Mouse (Mus musculus) naive thymus-derived CD4-positive, alpha-beta T cell, adult 5 months (primary cell): Measurements from ENCODE around the gene Slc30a6. TPM values are rescaled to one million over a fixed set of nuclear protein-coding genes. Genes with fewer than 3 reads are reported as not detected.

Source experiments
- polyA plus RNA-seq: library from polyadenylated mRNA; unstranded; fragments of 100-300 nt; shearing (Covaris generic); gene quantifications from one replicate; pipeline ENCODE4 v1.2.1, GENCODE M21; 2017

Gene Slc30a6
- polyA plus RNA-seq = 25.9 TPM

DNA sequence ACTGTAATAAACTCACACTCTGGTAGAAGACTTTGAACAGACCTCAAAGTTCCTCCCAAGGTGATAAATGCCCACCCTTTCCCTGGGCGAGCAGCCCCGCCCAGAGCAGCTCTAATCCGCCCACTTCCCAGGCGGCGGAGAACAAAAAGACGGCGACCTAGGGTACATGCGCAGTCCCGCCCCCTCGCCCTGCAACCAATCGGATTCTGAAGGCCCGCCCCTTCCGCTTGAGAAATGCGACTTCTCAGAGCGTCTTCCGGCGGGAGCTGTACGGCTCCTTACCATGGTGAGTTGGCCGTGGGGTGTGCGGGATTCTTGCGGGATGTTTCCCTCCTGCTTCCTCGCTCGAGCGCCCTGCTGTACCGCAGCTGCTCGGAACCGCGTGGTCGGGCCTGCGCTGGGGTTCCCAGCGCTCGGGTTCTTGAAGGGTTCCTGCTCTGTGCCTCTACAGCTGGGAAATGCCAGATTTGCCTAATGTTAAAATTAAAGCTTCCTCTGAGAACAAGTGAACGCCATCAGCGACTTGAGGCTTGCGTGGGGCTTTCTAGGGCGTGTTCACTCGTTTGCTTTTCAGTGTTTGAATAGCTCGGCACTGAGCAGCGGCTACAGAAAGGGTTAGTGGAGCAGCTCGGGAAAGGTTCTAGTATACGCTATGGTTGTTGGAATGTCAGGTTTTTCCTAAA is at the start of gene Slc30a6:
TSS of gene Slc30a6 (plus strand) at position 226 of the 683 bp plus-strand sequence.

DNA sequence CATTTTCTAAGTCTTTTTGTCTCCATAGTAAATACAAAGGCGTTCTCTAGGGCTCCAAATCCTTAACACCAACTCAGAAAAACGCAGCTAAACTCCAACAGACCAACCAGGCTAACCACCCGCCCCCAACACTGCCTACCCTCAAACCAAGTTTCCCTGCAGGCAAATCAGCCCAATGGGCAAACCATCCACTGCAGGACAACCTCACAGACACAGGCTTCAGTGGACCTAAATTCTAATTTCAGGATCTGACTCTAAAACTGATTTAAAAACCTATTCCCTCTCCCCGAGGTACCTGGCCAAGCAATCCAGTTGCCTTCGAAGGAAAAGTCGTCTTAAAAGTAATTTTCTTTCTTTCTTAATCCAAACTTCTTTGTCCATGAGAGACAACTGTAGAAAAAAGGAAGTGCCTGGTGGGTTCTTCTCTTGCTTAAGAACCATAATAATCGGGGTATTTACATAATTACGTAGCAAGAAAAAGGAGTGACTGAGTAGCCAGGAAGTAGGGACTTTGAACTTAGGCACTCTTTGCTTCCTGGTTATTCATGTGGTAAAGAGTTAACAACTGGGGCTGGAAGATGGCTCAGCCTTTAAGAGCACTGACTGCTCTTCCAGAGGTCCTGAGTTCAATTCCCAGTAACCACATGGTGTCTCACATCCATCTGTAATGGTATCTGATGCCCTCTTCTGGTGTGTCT is 63.5 kb downstream of the Slc30a6 start, which contains the start of gene Nlrc4:
TSS of gene Nlrc4 (minus strand) at position 432 of the 698 bp plus-strand sequence.

Other genes starting within 250 kb of the Slc30a6 start
- 51.8 TPM for gene Memo1, start 100.1 kb upstream of the Slc30a6 start, polyA plus RNA-seq
- gene Dpy30, start 71.7 kb upstream of the Slc30a6 start, polyA plus RNA-seq = 71.6 TPM
- 29.9 TPM for gene Spast, start 56.6 kb upstream of the Slc30a6 start, polyA plus RNA-seq
- 0.92 TPM for gene Nlrc4, start 63.5 kb downstream of the Slc30a6 start, polyA plus RNA-seq
- gene Yipf4, start 93.9 kb downstream of the Slc30a6 start, polyA plus RNA-seq = 149 TPM
- 86.6 TPM for gene Birc6, start 132.7 kb downstream of the Slc30a6 start, polyA plus RNA-seq